Mouse (Mus musculus): Measurements from ENCODE around the gene Gm3336.
A peak's percentile ranks its signal among the peaks of the same experiment; 100 is the strongest.

The Gm3336 gene

DNA sequence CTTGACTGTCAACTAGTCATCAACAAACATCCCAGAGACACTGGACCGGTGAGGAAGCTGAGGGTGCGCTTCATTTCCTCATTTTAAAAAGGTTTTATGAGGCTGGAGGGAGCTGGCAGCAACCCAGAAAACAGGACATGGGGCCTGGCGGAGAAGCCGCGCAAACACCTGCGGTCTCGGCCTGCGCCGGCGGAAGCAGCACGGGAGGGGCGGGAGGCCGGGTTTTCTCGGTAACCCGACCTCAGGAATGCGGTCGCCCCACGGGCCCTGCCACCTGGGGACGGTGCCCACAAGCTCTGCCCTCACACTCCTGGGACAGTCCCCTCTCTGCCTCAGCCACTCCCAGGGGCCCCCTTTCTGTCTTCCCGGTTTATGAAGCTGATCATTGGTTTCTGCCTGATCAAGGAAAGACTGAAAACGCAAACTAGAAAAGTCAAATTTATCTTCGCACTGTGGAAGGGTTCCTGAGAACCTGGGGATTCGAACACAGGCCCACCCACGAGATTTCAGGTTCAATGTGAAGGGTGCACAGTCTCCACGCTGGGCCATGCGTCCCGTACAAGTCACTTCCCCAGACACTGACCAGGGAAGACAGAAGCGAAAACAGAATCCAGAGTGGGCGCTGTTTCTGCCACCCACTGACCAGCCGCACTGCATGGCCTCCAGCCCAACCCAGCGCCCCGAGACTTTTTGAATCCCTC is 22.9 kb upstream of the Gm3336 start:
- DNase-seq (ENCODE audit: low spot score in 2 of 2): no peak

DNA sequence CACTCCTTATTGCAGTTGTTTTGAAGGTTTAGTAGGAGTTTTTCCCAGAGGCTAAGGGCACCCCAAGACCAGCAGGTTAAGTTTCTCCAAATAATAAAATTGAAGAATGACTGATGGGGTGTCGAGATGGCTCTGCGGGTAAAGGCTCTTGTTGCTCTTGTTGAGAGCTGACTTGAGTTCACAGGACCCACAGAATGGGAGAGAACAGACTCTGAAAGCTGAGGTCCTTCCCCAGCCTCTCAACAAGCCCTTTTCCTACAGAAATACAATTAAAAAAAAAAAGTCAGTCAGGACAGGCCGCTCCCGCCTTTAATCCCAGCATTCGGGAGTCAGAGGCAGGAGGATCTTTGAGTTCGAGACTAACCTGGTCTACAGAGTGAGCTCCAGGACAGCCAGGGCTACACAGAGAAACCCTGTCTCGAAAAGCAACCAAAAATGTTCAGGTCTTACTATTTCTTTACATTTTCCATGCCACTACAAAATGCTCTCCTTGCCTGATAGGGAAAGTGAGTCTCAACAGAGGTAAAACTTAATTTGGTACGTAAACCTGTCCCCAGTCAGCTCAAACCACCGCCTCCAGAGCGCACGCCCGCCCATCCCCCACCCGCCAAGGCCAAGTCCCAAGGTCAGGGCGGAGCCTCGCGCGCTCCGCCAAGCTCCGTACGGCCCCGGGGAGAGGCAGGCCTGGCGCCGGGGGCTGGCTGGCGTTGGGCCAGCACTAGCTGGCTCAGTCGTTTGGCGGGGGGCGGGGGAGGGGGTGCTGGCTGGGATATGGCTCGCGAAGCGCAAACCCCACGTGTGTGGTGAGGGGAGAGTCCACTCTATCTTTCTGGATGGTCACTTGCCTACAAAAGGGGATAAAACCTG is 22.1 kb upstream of the Gm3336 start:
- DNase-seq (ENCODE audit: low spot score in 2 of 2): peak in 1 of 2 experiments; percentile 50

DNA sequence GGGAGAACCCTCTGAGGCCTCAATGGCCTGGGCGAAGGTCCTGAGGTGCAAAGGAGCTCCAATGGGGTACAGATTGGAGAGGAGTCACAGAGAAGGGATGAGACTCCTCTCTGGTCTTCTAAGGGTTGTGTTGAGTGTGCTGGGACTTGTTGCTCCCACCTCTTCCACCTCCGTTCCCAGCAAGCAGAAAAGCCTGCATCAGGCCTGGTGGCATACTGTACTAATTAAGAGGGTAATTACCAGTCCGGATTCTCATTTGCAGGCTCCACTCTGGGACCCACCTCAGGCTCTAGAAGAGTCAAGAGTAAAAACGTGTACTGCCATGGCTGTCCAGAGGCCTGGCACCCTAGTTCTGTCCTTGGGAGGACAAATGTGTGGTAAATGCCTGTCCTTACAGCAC is 21.4 kb upstream of the Gm3336 start:
- DNase-seq (ENCODE audit: low spot score in 2 of 2): no peak

DNA sequence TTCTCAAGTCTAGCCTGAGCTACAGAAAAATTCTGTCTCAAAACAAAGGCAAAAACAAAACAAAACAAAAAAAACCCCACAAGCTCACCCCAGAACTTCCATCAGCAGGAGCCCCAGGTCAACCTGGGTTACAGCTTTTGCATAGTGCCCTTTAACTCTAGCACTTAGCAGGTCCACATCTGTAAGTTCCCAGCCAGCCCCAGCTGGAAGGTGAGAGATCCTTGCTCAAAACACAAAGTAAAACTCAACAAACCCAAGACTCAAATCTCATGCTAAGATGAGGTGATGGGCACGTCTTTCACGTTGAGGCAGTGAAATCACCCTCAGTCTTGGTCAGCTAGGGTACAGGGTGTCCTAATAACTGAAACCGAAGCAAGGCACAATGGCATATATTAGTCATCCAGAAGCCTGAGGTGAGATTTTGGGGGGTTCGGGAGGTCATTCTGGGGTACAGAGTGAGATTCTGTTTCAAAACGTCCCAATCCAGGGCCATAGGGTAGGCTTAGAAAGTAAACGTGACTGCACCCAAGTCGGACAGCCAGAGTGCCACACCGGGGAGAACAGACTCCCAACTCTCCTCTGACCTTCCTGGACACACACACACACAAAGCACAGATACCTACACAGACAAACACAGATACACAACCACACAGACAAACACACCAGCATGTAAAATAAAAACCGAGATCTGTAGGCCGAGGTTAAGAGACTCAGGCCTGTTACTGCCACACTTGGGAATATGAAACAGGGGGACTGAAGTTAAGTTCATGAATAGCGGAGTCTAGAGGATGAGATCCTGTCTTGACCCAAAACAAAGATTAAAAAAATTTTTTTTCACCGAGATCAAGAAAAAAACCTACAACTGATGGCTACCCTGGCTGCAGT is 20.7 kb upstream of the Gm3336 start:
- no peak for DNase-seq (ENCODE audit: low spot score in 2 of 2)

DNA sequence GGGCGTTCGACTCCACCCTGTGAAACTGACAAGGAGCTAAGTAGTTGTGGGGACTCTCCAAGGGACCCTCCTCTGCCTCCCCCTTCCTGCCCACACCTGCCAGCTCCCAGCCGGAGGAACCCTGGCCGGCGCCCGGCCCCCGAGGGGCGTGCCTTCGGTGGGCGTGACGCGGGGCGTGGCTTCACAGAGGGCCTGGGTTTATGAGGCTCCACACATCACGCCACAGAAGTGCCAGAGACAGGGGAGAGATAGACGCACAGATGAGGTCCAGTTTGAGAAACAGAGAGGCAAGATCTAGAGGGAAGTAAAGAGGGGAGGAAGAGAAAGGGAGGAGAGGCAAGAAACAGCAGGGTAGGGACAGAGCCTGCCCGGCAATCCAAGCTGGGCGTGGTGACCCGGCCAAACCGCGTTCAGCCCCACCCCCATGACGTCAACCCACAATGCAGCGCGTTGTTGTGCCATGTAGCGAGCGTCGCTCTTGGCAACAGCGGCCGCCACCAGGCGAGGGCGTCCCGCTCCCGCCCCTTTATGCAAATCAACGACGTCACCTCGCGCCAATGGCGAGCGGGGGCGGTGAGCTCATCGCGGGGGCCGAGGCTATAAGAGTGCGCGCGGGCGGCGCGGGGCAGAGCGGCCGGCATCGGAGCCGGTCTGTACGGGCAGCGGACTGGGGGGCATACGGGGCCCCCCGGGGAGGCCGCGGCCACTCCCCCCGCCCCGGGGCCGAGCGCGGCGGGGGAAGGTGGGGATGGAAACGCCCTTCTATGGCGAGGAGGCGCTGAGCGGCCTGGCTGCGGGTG is 19.8 kb upstream of the Gm3336 start, which contains the start of gene Jund:
Gene Jund, plus strand, starts transcription at position 640 of the 800 bp plus-strand sequence.
- DNase-seq (ENCODE audit: low spot score in 2 of 2): peak; percentile 97 to 99

DNA sequence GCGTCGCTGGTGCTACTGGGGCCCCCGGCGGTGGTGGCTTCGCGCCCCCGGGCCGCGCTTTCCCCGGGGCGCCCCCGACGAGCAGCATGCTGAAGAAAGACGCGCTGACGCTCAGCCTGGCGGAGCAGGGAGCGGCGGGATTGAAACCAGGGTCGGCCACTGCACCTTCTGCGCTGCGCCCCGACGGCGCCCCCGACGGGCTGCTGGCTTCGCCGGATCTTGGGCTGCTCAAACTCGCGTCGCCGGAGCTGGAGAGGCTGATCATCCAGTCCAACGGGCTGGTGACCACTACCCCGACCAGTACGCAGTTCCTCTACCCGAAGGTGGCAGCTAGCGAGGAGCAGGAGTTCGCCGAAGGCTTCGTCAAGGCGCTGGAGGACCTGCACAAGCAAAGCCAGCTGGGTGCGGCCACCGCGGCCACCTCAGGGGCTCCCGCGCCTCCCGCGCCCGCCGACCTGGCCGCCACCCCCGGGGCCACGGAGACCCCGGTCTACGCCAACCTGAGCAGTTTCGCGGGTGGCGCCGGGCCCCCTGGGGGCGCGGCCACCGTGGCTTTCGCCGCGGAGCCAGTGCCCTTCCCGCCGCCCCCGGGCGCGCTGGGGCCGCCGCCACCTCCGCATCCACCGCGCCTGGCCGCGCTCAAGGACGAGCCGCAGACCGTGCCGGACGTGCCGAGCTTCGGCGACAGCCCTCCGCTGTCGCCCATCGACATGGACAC is 19.1 kb upstream of the Gm3336 start:
- DNase-seq (ENCODE audit: low spot score in 2 of 2): no peak

DNA sequence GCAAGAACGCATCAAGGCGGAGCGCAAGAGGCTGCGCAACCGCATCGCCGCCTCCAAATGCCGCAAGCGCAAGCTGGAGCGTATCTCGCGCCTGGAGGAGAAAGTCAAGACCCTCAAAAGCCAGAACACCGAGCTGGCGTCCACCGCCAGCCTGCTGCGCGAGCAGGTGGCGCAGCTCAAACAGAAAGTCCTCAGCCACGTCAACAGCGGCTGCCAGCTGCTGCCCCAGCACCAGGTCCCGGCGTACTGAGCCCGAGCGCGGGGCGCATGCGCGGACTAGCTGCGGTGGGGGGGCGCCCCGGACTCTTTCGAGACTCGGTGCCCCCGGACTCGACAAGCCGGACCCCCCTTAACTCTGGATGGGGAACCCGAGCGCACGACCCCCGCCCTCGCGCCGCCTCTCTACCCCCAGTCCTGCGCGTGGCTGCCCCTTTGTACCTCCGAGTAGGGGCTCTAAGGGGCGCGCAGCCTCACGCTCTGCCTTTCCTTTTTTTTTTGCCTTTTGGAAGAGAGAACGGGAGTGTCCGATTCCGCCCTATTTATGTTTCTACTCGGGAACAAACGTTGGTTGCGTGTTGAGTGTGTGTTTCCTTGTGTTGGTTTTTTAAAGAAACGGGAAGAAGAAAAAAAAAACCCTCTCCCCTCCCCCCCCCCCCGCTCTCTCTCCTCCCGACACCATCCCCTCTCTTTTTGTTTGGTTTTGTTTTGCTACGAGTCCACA is 18.3 kb upstream of the Gm3336 start:
- DNase-seq (ENCODE audit: low spot score in 2 of 2): peak; percentile 80 to 81

DNA sequence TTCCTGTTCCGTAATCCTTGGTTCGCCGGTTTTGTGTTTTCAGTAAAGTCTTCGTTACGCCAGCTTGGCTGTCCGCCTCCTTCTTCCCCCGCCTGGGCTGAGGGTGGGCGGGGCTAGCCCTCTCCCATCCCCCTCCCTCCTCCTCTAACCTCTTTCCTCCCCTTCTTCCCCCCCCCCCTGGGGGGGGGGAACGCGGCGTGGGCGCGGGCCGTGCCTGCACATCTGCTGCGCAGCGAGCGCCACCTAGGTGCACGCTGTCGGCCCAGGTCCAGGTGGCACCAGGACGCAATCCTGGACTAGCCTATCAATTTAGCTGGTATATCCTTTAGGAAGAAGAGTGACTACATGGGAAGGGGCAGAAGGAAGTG is 17.8 kb upstream of the Gm3336 start:
- peak; percentile 83 to 84 for DNase-seq (ENCODE audit: low spot score in 2 of 2)

DNA sequence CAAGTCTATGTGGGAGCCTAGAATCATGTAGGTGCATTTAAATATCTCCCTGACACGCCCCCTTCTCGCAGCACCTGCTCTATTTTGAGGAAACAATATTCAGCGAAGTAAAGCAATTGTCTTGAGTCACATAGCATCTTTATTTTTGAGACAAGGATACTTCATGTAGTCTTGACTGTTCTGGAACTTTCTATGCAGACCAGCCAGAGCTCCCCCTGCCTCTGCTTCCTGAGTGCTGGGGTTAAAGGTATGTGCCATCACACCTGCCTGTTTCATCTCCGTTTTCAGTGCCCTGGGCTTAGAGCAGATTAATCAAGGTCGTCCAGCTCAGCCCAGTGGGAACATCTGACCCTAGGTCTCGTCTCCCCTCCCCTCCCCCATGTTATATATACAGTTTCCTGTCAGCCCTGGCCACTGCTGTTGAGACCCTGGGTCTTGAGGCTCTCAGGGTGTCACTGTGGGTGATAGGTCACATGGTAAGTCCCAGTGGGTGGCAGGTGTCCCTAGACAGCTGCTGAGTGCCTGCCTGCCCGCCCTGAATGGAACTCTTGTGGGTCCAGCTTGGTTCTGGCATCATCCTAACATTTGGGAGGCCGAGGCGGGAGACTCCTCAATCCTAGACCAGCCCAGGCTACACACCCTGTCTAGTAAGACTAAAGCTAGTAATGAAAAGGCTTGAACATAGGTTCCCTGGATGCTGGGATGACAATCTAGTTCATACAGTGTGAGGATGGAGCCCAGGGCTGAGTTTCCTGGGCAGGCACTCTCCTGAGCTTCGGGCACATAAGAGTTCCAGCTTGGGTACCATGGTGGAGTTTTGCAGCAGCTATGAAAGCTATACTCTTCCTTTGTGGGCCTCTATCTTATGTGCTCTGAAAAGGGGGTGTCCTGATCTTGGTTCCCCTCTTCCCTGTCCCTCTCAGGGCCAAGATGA is 17.0 kb upstream of the Gm3336 start:
- no peak for DNase-seq (ENCODE audit: low spot score in 2 of 2)

DNA sequence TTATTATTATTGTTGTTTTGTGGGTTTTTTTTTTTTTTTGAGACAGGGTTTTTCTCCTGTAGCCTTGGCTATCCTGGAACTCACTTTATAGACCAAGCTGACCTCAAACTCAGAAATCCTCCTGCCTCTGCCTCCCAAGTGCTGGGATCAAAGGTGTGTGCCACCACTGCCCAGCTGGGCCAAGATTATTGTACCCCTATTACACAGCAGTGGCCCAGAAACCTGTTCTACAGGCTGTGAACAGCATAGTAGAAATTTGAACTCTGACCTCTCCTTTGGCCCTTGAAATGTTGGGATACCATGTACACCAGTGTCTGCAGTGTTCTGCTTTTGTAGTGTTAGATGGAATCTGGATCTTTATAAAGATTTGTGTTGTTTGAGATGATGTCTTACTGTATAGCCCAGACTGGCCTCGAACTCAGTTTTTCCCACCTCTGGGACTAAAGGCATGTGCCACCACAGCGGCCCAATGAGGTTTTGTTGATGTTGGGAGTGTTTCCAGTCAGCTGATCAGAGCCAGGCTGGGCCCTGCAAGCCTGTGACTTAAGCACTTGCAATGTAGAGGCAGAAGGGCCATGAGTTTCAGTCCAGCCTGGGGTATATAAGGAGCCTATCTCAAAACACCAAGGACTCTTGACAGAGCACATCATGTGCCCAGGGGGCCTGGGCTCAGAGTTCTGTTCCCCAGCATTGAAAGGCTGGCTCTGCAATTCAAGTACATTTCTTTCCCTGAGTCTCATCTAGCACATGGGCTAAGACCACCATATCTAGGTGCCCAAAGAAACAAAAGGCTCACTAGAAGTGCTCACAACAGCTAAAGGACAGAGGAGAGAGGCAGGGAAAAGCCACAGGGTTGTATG is 16.1 kb upstream of the Gm3336 start:
- DNase-seq (ENCODE audit: low spot score in 2 of 2): no peak

DNA sequence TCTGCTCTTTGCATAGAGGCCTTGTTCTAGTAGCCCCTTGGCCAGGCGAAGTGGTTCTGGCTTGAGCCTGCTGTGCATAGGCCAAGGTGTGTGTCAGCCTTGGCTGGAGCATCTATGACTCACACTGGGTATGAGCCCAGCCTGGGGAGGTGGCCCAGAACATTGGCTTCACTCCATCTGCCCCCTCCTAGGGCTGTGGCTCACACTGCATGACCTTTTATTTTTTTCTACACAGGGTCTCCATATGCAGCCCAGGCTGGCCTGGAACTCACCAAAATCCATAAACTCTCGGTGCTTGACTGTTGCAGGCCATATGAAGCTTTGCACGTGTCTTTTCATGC is 15.5 kb upstream of the Gm3336 start:
- no peak for DNase-seq (ENCODE audit: low spot score in 2 of 2)

DNA sequence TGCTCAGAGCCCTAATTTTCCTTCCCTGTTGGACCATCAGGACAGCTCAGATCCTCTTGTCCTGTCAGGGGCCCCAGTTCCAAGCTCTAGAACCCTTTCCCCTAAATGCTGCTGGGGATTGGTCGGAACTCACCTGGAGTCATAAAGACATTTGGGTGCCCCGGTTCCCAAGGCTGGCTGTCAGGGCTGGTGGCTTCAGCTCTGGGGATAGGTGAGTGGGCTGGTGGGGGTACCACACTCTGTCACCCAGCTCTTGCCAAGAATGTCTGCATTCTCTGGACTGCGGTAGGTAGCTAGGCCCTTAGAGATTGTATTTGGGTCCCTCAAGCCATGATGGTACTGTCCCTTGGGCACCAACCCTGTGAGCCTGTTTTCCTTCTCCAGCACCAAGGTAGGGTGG is 15.1 kb upstream of the Gm3336 start, which contains the start of gene Iqcn:
Gene Iqcn, plus strand, starts transcription at position 171 of the 400 bp plus-strand sequence.
- no peak for DNase-seq (ENCODE audit: low spot score in 2 of 2)

DNA sequence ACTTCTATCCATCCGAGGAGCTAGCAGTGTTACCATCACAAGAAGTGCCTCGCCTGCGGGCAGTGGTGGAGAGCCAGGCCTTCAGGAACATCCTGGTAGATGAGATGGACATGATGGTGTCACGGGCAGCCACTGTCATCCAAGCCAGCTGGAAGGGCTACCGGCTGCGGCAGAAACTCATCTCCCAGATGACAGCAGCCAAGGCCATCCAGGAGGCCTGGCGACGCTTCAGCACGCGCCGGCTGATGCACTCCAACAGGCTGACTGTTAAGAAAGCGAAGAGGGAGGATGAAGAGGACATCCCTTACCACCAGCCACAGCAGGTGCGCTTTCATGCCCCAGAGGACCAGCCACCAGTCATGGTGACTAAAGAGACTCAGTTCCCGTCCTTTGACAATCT is 10.1 kb upstream of the Gm3336 start:
- no peak for DNase-seq (ENCODE audit: low spot score in 2 of 2)

DNA sequence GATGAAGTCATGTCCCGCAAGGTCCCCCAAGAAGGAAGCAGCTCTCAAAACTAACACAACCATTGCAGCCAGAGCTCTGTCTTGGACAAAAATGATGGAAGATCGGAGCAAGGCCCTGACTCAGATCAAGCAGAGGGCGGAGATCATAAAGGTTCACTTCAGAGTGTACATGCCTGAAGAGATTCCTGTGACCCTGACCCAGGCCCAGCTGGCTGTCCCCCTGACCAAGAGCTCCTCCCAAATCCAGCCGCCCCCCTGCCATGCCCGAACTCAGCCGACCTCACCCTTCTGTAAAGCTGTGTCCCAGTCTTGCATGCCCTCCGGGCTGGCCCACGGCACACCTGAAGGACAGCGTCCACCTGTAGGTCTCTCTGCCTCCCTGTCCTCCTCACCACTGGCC is 8.5 kb upstream of the Gm3336 start:
- DNase-seq (ENCODE audit: low spot score in 2 of 2): no peak

DNA sequence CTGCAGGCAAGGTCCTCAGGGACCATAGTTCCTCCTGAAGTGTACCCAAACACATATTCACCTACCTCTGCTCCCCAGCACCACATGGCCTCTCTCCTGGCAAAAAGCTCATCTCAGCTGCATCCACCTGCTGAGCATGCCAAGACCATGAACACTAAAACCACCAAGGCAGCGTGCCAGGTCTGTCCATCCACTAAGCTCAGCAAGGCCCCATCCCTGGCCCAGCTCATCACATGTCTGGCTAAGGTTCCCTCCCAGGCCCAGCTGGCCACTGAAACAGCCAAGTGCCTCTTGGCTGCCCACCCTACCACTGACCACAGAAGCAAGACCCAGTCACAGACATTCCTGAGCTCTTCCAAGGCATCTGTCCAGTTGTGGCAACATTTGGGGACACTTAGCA is 8.0 kb upstream of the Gm3336 start:
- no peak for DNase-seq (ENCODE audit: low spot score in 2 of 2)

DNA sequence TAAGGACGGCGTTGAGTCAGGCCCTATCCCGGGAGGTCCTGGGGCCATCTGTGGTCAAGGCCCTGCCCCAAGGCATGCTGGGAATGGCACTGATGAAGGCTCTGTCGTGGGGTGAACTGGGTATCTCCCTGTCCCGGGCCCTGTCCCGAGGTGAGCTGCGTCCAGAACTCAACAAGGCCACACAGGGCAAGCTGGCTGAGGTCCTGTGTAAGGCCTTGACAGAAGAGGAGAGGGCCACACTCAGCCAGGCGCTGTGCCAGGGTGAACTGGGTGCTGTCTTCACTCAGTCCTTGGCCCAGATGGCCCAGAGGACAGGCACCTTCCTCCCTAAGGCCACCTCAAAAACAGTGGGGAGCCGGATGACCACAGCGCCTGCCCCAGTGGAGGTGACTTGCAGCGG is 7.3 kb upstream of the Gm3336 start:
- no peak for DNase-seq (ENCODE audit: low spot score in 2 of 2)

DNA sequence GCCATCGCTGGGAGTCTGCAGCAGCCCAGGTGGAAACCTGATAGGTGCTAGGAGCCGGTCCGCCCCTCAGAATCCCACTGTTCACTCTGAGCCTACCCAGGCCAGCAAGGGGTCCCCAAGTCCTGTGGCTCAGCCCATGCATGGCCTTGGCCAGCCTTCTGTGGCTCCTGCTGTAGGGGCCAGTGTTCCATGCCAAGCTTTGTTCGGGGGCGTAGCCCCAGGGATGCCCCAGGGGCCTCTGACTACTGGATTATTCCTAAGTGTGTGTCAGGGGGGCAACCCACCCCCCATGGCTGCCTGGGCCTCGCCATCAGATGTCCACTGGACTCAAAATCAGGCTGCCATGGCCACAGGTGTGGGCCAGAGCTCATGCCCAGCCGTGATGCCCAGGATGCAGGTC is 4.4 kb upstream of the Gm3336 start:
- DNase-seq (ENCODE audit: low spot score in 2 of 2): no peak

DNA sequence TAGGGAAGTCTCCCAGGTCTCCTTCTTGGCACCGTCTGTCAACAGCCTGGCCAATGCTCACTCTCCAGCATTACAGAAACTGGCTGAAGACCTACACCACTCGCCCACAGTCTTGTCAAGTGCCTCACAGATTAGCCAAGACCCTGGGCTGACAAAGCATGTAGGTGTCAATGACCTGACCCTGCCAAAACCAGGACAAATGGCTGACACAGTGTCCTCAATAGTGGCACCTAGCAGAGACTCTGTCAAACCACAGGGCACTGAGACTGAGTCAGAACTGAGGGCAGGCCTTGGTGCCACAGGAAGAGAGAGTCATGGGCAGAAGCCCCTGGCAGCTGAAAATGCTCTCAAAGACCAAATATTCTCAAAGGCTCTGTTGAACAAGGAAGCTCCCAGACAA is 3.3 kb upstream of the Gm3336 start:
- no peak for DNase-seq (ENCODE audit: low spot score in 2 of 2)

All from frontal cortex, postnatal 10 days (tissue).